ENCODE assay signal across 8 mouse cellular contexts in the genomic region with DNA sequence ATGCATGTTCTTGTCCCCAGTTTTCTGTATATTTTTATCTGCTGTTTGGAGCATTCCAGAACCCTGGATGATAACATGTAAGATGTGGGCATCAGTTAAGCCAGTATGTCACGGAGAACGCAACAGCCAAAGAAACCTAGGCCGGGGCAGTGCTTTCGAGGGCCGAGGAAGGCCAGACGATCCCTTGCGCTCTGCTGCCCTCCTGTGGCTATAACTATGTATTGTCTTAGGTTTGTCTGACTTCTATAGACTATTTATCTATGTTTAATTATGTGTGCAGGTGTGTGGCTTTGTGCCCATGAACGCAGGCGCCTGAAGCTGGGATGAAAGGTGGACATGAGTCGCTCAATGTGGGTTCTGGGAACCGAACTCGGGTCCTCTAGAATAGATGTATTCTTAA. TPM values are rescaled to one million over a fixed set of nuclear protein-coding genes. Genes with fewer than 3 reads are reported as not detected.
DNase-seq lines count a peak whose midpoint lies in the region.

No protein-coding gene starts in this region.

- peak; percentile 76 for DNase-seq in right cerebral cortex, adult 18-20 months
- DNase-seq in right cerebral cortex, postnatal 25 days, result no peak
- peak; percentile 86 for DNase-seq in adrenal gland, postnatal 10 days
- DNase-seq in embryo, embryonic 9.5 days (ENCODE audit: extremely low spot score), result peak; percentile 63
- peak; percentile 30 for DNase-seq in heart, postnatal 25 days (ENCODE audit: low spot score)
- DNase-seq in left cerebral cortex, postnatal 4 days, result peak; percentile 72
- DNase-seq in naive thymus-derived CD4-positive, alpha-beta T cell, adult 2 months (ENCODE audit: low read depth), result peak; percentile 87
- peak; percentile 81 for DNase-seq in testis, postnatal 10 days (ENCODE audit: low spot score)

- intact Hi-C loops in heart, postnatal 25 days (cut with DNase I), result loop anchor here (1.0 to 5.0 kb wide), 3 partner anchors 61 to 259 kb away; a partner anchor contains a TSS
- intact Hi-C loops in left cerebral cortex, postnatal 4 days (cut with DNase I), result loop anchor here (2.0 to 10.0 kb wide), 4 partner anchors 61 to 434 kb away; a partner anchor contains a TSS

RNA-seq across cellular contexts. Expression of a gene that starts 2.5 kb away (rescaled TPM):
- total RNA-seq in adrenal gland, postnatal 10 days (2021), result 10 to 100 TPM; 12.1 to 15.5 TPM
- total RNA-seq in heart, postnatal 25 days (2021), result 1 to 10 TPM; 5.8 to 6.1 TPM
- total RNA-seq in left cerebral cortex, postnatal 4 days (2021), result 10 to 100 TPM; 33.7 to 34.4 TPM

RNA-seq across cellular contexts. Expression of a gene that starts 6.6 kb away (rescaled TPM):
- 10 to 100 TPM; 10.3 to 48.8 TPM for total RNA-seq in adrenal gland, postnatal 10 days (2021)
- total RNA-seq in heart, postnatal 25 days (2021), result 1 to 10 TPM; 1.4 to 2.4 TPM
- total RNA-seq in left cerebral cortex, postnatal 4 days (2021), result 1 to 10 TPM; 7.2 to 7.8 TPM
